Mouse (Mus musculus) c-Kit-positive CD71-positive TER-119-positive erythroid progenitor cells, embryonic 14.5 days (primary cell): Measurements from ENCODE around the gene Thpo.
A peak's percentile ranks its signal among the peaks of the same experiment; 100 is the strongest.

Source experiments
- DNase-seq: peaks from one replicate; pipeline ENCODE4 v3.0.0-alpha.2; 2013; ENCODE audit warnings: low spot score

Thpo gene

GRCm38 (mm10) chr16:20703699-20704400, 30.5 kb downstream of the Thpo start:
- DNase-seq: peak; percentile 83

- no peak for DNase-seq
Measured at GRCm38 (mm10) chr16:20703071-20703470, 31.2 kb downstream of the Thpo start.

- DNase-seq: peak; percentile 81
Measured at GRCm38 (mm10) chr16:20702522-20702893, 31.8 kb downstream of the Thpo start.

- DNase-seq: no peak
Measured at GRCm38 (mm10) chr16:20701729-20702521, 32.4 kb downstream of the Thpo start.

GRCm38 (mm10) chr16:20701316-20701715, 33.0 kb downstream of the Thpo start:
- DNase-seq: no peak

GRCm38 (mm10) chr16:20700036-20700435, 34.3 kb downstream of the Thpo start:
- no peak for DNase-seq

- DNase-seq: no peak
Measured at GRCm38 (mm10) chr16:20699266-20699665, 35.0 kb downstream of the Thpo start.

- no peak for DNase-seq
Measured at GRCm38 (mm10) chr16:20695622-20696323, 38.5 kb downstream of the Thpo start.

- no peak for DNase-seq
Measured at GRCm38 (mm10) chr16:20694781-20695180, 39.5 kb downstream of the Thpo start.

GRCm38 (mm10) chr16:20693111-20693701, 41.1 kb downstream of the Thpo start, which contains the start of gene Fam131a:
Gene Fam131a, plus strand, starts transcription at chr16:20693241.
- DNase-seq: peak; percentile 72

GRCm38 (mm10) chr16:20692241-20692965, 41.9 kb downstream of the Thpo start:
- DNase-seq: no peak

- DNase-seq: no peak
Measured at GRCm38 (mm10) chr16:20691617-20692016, 42.7 kb downstream of the Thpo start.

- DNase-seq: no peak
Measured at GRCm38 (mm10) chr16:20690774-20691173, 43.5 kb downstream of the Thpo start.

- peak; percentile 57 for DNase-seq
Measured at GRCm38 (mm10) chr16:20677974-20678675, 56.2 kb downstream of the Thpo start.

GRCm38 (mm10) chr16:20677380-20677779, 56.9 kb downstream of the Thpo start:
- no peak for DNase-seq

GRCm38 (mm10) chr16:20676702-20677101, 57.6 kb downstream of the Thpo start:
- no peak for DNase-seq

GRCm38 (mm10) chr16:20675213-20675612, 59.1 kb downstream of the Thpo start:
- no peak for DNase-seq
